Mouse (Mus musculus): ENCODE results near the gene Jag2.

Gene Jag2

GRCm38 (mm10) chr12:112940710-112941109, 11.1 kb upstream of the Jag2 start:
- no peak for DNase-seq

- DNase-seq: no peak
Observed at GRCm38 (mm10) chr12:112940238-112940637, 10.7 kb upstream of the Jag2 start.

GRCm38 (mm10) chr12:112938873-112939565, 9.4 kb upstream of the Jag2 start:
- no peak for DNase-seq

- DNase-seq: no peak
Observed at GRCm38 (mm10) chr12:112938366-112938765, 8.8 kb upstream of the Jag2 start.

- no peak for DNase-seq
Observed at GRCm38 (mm10) chr12:112937906-112938305, 8.3 kb upstream of the Jag2 start.

GRCm38 (mm10) chr12:112932647-112933046, 3.1 kb upstream of the Jag2 start:
- no peak for DNase-seq

GRCm38 (mm10) chr12:112928401-112929241, 955 bp downstream of the Jag2 start:
- DNase-seq: peak; percentile 71

GRCm38 (mm10) chr12:112927265-112927664, 2.3 kb downstream of the Jag2 start:
- DNase-seq: no peak

- no peak for DNase-seq
Observed at GRCm38 (mm10) chr12:112925950-112926349, 3.6 kb downstream of the Jag2 start.

GRCm38 (mm10) chr12:112922541-112922940, 7.0 kb downstream of the Jag2 start:
- no peak for DNase-seq

- no peak for DNase-seq
Observed at GRCm38 (mm10) chr12:112921518-112921917, 8.1 kb downstream of the Jag2 start.

- no peak for DNase-seq
Observed at GRCm38 (mm10) chr12:112917906-112918305, 11.7 kb downstream of the Jag2 start.

GRCm38 (mm10) chr12:112917486-112917885, 12.1 kb downstream of the Jag2 start:
- DNase-seq: no peak

GRCm38 (mm10) chr12:112916698-112917400, 12.7 kb downstream of the Jag2 start:
- no peak for DNase-seq

GRCm38 (mm10) chr12:112915587-112915986, 14.0 kb downstream of the Jag2 start:
- no peak for DNase-seq

GRCm38 (mm10) chr12:112914527-112914926, 15.0 kb downstream of the Jag2 start:
- no peak for DNase-seq

GRCm38 (mm10) chr12:112912951-112913745, 16.4 kb downstream of the Jag2 start:
- DNase-seq: no peak

- DNase-seq: no peak
Observed at GRCm38 (mm10) chr12:112911701-112912100, 17.9 kb downstream of the Jag2 start.

- DNase-seq: no peak
Observed at GRCm38 (mm10) chr12:112908991-112909390, 20.6 kb downstream of the Jag2 start.

GRCm38 (mm10) chr12:112905001-112905400, 24.6 kb downstream of the Jag2 start:
- no peak for DNase-seq

- DNase-seq: no peak
Observed at GRCm38 (mm10) chr12:112903941-112904340, 25.6 kb downstream of the Jag2 start.

- DNase-seq: no peak
Observed at GRCm38 (mm10) chr12:112900641-112901040, 28.9 kb downstream of the Jag2 start.

- DNase-seq: no peak
Observed at GRCm38 (mm10) chr12:112898960-112899359, 30.6 kb downstream of the Jag2 start.

All from right cerebral cortex, postnatal 14 days (tissue).